Mouse (Mus musculus) hindbrain, embryonic 13.5 days (tissue): ENCODE measurements around the gene Bex2. TPM values are rescaled to one million over a fixed set of nuclear protein-coding genes. Genes with fewer than 3 reads are reported as not detected.
A peak's percentile ranks its signal among the peaks of the same experiment; 100 is the strongest.
"Not testable (repeated sequence)": the region's sequence is repeated elsewhere in the genome, so short reads cannot be mapped to it uniquely, and the experiment has no call there.

Experiments used
- ATAC-seq: fragments of 200-750 bp; cut with Nextera tagmentation; 2 replicates; pipeline ENCODE4 v1.8.0; 2017; ENCODE audit warnings: moderate TSS enrichment; ENCODE audit not compliant: low FRiP score
- H3K27ac ChIP-seq: fragments of 300-500 bp; sonication (generic); 2 replicates; pipeline ENCODE4 v1.5.1; 2015; ENCODE audit warnings: inconsistent platforms, mild to moderate bottlenecking, moderate library complexity
- H3K27me3 ChIP-seq: fragments of 300-500 bp; sonication (generic); 2 replicates; pipeline ENCODE4 v1.6.1; 2015; ENCODE audit warnings: mild to moderate bottlenecking, inconsistent platforms
- H3K36me3 ChIP-seq: fragments of 300-500 bp; sonication (generic); 2 replicates; pipeline ENCODE4 v1.6.1; 2015; ENCODE audit warnings: mild to moderate bottlenecking, inconsistent platforms
- H3K4me1 ChIP-seq: fragments of 300-500 bp; sonication (generic); replicated peaks from 2 replicates; pipeline ENCODE4 v1.6.1; 2015; ENCODE audit warnings: inconsistent platforms
- H3K4me2 ChIP-seq: fragments of 300-500 bp; sonication (generic); 2 replicates; pipeline ENCODE4 v1.6.1; 2015; ENCODE audit warnings: inconsistent platforms, mild to moderate bottlenecking, moderate library complexity
- H3K4me3 ChIP-seq: fragments of 300-500 bp; sonication (generic); 2 replicates; pipeline ENCODE4 v1.5.1; 2015; ENCODE audit warnings: mild to moderate bottlenecking, inconsistent platforms
- H3K9ac ChIP-seq: fragments of 300-500 bp; sonication (generic); 2 replicates; pipeline ENCODE4 v1.6.1; 2015; ENCODE audit warnings: mild to moderate bottlenecking, inconsistent platforms
- H3K9me3 ChIP-seq: fragments of 300-500 bp; sonication (generic); 2 replicates; pipeline ENCODE4 v1.6.1; 2016; ENCODE audit warnings: inconsistent platforms
- WGBS: fragments of 180-500 bp; shearing (Covaris S2); methylation state at CpG from one replicate; pipeline ENCODE4 v1.1.7; 2015; 5-methylcytosine and 5-hydroxymethylcytosine counted together
- polyA plus RNA-seq: library from polyadenylated mRNA; unstranded; fragments of >200 nt; fragmentation: Nextera tagmentation; extraction: Ambion mirVana; gene quantifications from 2 replicates; pipeline ENCODE4 v1.2.1, GENCODE M21; 2015

Bex2 gene
- polyA plus RNA-seq, result 612 and 622 TPM in 2 replicates

DNA sequence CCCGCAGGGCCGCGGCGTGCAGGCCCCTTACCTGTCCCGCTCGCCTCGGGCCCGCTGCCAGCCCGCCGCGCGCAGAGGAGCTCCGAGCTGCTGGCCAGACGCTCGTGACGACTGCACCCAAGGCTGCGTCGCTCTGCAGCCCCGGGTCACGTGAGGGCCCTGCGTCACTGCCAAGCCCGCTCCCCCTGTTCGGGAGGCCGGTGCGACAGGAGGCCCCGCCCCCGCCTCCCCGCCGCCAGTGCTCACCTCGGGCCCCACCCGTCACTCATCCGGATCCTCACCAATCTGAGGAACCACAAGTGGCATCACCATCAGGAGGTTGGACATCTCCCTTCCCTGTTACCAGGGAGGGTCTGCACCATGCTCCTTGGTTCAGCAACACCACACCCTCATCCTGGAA is at the start of gene Bex2:
Bex2 (minus strand) TSS at position 217 of the 400 bp plus-strand sequence.
- peak within 1 kb of the TSS; percentile 47 for H3K4me3 ChIP-seq
- peak within 1 kb of the TSS; percentile 89 for H3K27ac ChIP-seq
- 40% methylated on average over 1 of the region's 32 CpGs for WGBS
- H3K9ac ChIP-seq, result peak within 1 kb of the TSS; percentile 73
- not testable (repeated sequence) for H3K36me3 ChIP-seq, H3K27me3 ChIP-seq, H3K4me1 ChIP-seq, H3K9me3 ChIP-seq
- peak within 1 kb of the TSS; percentile 53 for H3K4me2 ChIP-seq
- ATAC-seq, result peak; percentile 98

DNA sequence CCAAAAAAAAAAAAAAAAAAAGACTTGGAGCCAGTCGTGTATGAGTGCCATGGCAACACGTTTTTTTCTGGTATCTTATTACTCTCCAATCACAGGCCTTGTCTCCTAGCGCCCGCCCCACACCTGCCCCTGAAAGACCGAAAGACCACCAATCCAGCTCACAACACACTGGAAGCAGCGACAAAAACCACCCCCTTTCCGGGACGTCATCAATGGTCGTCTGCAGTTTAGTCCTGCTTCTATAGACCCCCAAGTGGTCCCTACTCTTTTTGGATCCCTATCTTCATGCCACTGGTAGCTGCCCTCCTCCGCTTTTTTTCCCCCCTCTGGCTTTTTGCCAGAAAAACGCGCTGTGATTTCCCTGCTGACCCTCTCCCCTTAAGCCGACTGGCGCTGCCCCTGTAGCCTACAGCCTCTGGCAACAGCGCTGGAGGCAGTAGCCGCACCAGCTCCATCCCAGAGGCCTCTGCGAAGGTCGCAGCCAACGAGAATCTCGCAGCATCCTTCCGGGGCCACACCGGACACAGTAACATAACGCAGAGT is 47.5 kb upstream of the Bex2 start:
- Histone ChIP-seq H3K9me3 (no peaks in the 10 kb centered on the region), H3K4me2 (peak overlapping the region; percentile 51), H3K4me1 (no peaks in the 10 kb centered on the region), H3K27me3 (peaks cover 26% of the 10 kb centered on the region), H3K27ac (peak overlapping the region; percentile 91), H3K36me3 (no peaks in the 10 kb centered on the region), H3K9ac (peak overlapping the region; percentile 62; the same call in 1 of the 2 replicates), H3K4me3 (peak overlapping the region; percentile 45)
- WGBS, result 21% methylated on average over 23 of the region's 23 CpGs
- ATAC-seq, result peak; percentile 99

DNA sequence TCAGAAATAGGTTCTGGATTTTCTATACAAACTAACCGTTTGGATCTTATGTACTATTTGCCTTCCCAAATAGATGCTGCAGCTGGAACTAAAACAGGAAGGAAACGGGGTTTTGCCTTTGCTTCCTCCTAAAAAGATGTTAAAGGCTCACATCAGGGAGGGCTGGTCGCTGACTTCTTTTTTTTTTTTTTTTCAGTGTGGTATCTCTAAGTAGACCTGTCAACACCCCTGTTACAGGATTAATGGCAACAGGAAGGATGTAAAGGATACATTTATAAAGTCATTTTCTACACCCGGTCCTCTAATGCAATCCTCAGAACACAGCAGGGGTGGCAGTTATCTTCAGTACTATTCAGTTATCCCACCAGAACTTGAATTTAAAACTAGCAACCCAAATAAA is 47.0 kb upstream of the Bex2 start:
- H3K27ac ChIP-seq, result no peak overlapping the region
- no peak for ATAC-seq
- 50% methylated on average over 4 of the region's 4 CpGs for WGBS

DNA sequence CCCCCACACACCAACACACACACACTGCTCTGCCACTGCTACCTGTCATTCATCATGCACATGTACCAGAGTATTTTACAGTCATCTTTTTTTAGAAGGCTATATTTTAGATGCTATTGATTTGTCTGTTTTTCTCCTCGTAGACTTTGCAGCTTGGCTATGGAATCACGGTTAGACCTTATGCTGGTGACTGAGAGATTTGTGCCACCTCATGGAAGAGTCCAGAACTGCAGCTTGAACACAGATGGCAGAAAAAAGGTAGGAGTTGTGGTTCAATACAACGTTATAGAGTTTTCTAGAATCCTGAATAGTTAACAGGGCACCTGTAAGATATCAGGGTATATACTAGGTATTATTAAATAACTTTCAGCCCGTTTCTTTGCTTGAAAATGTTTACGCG is 39.9 kb upstream of the Bex2 start:
- no peak overlapping the region for H3K4me3 ChIP-seq
- H3K4me1 ChIP-seq, result no peaks in the 10 kb centered on the region
- 39% methylated on average over 6 of the region's 6 CpGs for WGBS
- no peak overlapping the region for H3K9ac ChIP-seq
- ATAC-seq, result no peak
- no peaks in the 10 kb centered on the region for H3K36me3 ChIP-seq
- no peak overlapping the region for H3K4me2 ChIP-seq
- no peak overlapping the region for H3K27ac ChIP-seq
- peaks cover 21% of the 10 kb centered on the region for H3K27me3 ChIP-seq
- H3K9me3 ChIP-seq, result no peaks in the 10 kb centered on the region

More for the DNA sequence above, 47.0 kb upstream of the Bex2 start:
- Histone ChIP-seq H3K36me3 (no peaks in the 10 kb centered on the region), H3K9ac (no peak overlapping the region), H3K27me3 (peaks cover 26% of the 10 kb centered on the region), H3K4me2 (peak overlapping the region; percentile 51), H3K4me3 (peak overlapping the region; percentile 45), H3K9me3 (no peaks in the 10 kb centered on the region), H3K4me1 (no peaks in the 10 kb centered on the region)

DNA sequence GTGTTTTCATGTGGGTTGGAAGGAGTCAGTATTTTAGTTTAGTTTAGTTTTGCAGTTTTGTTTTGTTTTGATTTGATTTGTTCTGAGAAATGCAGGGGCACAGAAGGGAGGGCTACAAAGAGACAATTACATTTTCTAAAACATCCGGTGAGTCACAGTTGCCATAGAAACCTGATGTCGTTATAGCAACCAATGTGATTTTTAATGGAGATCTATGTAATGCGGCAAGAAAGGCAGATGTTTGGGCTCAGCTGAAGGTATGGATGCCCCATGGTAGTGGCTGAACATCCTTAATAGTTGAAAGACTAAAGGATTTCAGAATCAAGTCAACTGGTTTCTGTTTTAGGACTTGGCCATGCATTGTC is 36.7 kb upstream of the Bex2 start:
- peak; percentile 28; the same call in 1 of the 2 replicates for ATAC-seq
- no peak overlapping the region for H3K27ac ChIP-seq
- H3K4me3 ChIP-seq, result no peak overlapping the region
- H3K27me3 ChIP-seq, result peaks cover 8% of the 10 kb centered on the region; the same call in 1 of the 2 replicates
- 51% methylated on average over 3 of the region's 3 CpGs for WGBS
- no peak overlapping the region for H3K4me2 ChIP-seq
- no peaks in the 10 kb centered on the region for H3K4me1 ChIP-seq
- no peaks in the 10 kb centered on the region for H3K9me3 ChIP-seq
- no peaks in the 10 kb centered on the region for H3K36me3 ChIP-seq
- H3K9ac ChIP-seq, result no peak overlapping the region

DNA sequence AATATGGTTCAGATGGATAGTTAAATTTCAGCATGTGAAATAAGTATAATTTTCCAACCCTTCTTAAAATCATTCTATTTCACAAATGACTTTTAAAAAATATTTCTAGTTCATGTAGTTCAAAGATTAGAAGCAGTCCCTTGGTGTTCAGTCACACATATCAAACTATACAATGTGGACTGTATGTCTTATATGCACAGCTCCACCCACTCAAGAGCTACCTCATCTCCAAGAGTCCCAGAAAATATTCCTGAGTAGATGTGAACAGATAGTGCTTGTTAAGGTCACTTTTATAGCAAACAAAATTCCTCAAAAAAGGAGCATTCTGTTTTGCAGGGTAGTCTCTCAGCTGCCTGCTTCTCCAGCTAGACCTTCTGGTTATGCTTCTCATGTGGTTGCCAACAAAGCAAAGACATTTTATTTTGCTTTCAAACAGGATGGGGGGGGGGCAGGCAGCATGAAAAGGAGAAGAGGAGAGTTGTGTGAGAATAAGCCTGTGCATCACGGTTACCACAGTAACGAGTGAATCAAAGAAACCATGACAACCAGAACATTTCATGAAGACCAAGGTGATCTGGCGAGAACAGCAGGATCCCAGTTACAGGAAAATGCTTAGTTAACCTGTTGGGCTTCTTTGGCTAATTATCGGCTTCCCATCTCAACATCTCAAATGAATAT is 36.1 kb upstream of the Bex2 start:
- 56% methylated on average over 4 of the region's 4 CpGs for WGBS
- Histone ChIP-seq H3K4me3 (no peak overlapping the region), H3K36me3 (no peaks in the 10 kb centered on the region), H3K9ac (no peak overlapping the region), H3K9me3 (no peaks in the 10 kb centered on the region), H3K27ac (no peak overlapping the region), H3K4me1 (no peaks in the 10 kb centered on the region), H3K4me2 (no peak overlapping the region), H3K27me3 (peaks cover 4% of the 10 kb centered on the region; the same call in 1 of the 2 replicates)
- ATAC-seq, result 0 out of 2 replicates have a peak, but pooled peaks have one; percentile 72

DNA sequence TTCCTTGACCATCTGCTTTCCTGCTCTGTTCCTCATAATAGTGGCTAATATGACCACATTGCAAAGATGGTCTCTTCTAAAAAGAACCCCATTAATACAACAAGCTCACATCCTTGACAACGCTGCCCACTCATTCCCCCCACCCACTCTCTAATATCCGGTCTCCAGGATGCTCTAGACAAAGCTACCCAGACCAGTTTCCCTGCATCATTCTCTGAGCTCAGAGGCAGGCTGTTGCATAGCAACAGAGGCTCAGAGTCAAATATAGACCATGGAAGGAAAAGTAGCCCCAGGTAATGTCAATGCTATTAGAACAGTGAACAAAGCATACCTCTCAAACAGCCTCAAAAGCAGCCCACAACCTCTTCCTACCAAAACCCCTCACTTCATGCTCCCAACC is 26.4 kb upstream of the Bex2 start:
- Histone ChIP-seq H3K9me3 (no peaks in the 10 kb centered on the region), H3K9ac (no peak overlapping the region), H3K4me3 (no peak overlapping the region), H3K36me3 (no peaks in the 10 kb centered on the region), H3K27me3 (0 out of 2 replicates have a peak, but pooled peaks cover 2% of the 10 kb centered on the region), H3K4me1 (no peaks in the 10 kb centered on the region), H3K4me2 (no peak overlapping the region), H3K27ac (0 out of 2 replicates have a peak overlapping the region, but pooled peaks have one; percentile 40)
- WGBS, result 40% methylated on average over 2 of the region's 2 CpGs
- no peak for ATAC-seq

DNA sequence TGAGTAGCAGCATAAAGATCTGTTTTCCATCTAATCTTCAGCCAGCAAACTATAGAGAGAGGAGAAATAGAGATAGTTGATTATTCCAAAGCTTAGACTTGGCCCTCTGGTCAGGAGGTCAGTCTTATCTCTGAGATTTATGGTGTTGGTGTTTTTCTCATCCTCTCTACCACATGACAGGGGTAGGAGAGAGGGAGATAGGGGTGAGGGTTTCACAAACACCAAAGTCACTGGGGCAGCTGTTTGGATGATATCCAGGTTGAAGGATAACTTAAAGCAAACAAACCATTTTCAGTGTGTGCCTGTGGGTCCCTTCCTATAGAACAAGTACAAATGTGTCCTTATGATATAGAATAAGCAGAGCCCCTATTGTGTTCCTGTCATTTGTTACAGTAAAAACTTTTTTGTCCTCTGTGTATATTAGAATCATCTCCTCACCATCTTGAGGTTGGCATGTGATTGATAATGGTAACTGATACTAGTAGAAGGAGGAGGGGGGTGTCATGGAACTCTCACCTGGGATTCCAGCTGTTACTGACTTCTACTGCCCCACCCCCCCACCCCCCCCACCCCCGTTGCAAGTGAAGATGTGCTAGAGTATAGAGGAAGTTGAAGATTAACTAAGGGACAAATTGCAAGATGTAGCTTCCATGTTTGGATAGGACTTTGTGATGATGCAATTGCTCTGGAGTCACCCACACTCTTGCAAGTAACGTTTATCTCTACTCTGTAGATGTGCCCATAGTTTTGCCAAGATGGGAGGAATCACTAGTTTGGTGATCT is 24.7 kb upstream of the Bex2 start:
- H3K27ac ChIP-seq, result no peak overlapping the region
- H3K9me3 ChIP-seq, result no peaks in the 10 kb centered on the region
- H3K36me3 ChIP-seq, result no peaks in the 10 kb centered on the region
- H3K4me2 ChIP-seq, result no peak overlapping the region
- H3K27me3 ChIP-seq, result 0 out of 2 replicates have a peak, but pooled peaks cover 2% of the 10 kb centered on the region
- H3K4me1 ChIP-seq, result no peaks in the 10 kb centered on the region
- 37% methylated on average over 2 of the region's 2 CpGs for WGBS
- H3K4me3 ChIP-seq, result no peak overlapping the region
- no peak overlapping the region for H3K9ac ChIP-seq
- no peak for ATAC-seq

DNA sequence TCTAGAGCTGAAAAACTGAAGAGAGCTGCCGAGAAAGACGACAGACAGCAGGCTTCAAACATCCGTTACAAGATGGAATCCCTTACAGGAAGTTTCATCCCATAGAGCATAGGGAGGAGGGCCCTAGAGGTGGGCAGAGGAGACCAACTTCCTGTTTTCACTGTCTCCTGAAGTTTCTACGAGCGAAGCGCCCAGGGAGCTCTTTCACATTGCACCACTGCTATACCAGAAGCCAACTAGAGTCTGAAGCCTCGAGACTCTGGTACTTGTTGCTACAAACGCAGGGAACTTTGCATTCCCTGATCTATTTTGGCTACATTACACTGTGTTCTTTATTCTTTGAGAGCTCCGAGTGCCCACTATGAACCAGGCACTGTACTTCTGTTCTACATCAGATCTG is 17.1 kb upstream of the Bex2 start, which contains the start of gene Nxf3:
Nxf3 (minus strand) TSS at position 101 of the 400 bp plus-strand sequence.
- no peak within 1 kb of the TSS for H3K4me3 ChIP-seq
- no peaks in the 10 kb centered on the region for H3K4me1 ChIP-seq
- 87% methylated on average over 9 of the region's 9 CpGs for WGBS

DNA sequence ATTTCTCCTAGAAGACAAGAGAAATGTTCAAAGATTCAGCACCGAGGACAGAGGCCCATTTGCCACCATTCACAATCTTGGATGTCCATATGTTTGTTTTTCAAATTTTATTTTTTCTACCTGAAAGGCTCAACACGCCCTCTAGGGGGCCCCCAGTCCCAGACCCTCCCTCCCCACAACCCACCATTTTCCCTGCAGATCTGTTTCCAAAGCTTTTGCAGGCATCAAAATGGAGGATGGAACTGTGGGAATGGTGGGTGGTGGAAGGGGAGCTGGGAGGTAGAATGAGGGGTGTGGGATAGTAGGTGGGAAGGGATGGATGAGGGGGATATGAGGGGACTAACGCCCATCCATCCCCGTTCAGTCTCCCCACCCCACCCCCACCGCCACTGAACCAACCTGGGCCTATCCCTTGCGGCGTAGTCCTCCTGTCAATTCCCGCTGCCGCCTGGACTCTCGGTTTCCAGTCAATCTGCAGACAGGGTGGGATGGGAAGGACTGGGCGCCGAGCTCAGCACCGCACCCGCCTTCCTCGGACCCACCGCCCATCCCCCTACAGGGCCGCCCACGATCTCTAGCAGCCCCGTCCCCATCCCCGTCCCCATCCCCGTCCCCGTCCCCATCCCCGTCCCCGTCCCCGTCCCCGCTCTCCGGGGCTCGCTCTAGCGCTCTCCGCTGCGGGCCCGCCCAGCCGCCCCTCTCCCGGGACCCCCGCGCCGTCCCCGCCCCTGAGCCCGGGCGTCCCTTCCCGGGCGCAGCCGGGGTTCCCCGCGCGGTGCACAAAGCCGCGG is 640 bp downstream of the Bex2 start:
- 13% methylated on average over 9 of the region's 48 CpGs for WGBS

More for the DNA sequence above, 17.1 kb upstream of the Bex2 start, which contains the start of gene Nxf3:
- no peak within 1 kb of the TSS for H3K4me2 ChIP-seq
- H3K27ac ChIP-seq, result no peak within 1 kb of the TSS
- no peaks in the 10 kb centered on the region for H3K9me3 ChIP-seq
- no peak for ATAC-seq
- no peak within 1 kb of the TSS for H3K9ac ChIP-seq
- H3K27me3 ChIP-seq, result no peaks in the 10 kb centered on the region
- no peaks in the 10 kb centered on the region for H3K36me3 ChIP-seq

DNA sequence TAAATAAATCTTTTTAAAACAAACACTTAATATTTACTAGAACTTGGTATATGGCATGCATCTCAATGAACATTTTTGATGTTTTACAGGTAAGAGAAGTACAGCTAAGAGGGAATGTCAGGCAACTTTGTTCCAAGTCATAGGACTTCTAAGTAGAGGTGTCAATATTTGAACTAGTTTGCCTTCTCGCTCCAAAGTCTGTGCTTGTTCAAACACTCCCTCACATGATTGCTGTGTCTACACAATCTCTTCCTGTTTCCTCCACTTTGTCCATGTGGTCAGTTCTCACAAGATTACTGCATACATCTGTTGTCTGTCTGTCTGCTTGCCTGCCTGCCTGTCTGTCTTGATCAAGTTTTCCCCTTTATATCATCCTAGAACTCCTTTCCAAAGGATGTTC is 7.3 kb downstream of the Bex2 start:
- H3K4me2 ChIP-seq, result no peak overlapping the region
- ATAC-seq, result no peak
- 86% methylated on average over 1 of the region's 1 CpGs for WGBS
- no peak overlapping the region for H3K4me3 ChIP-seq
- H3K9ac ChIP-seq, result no peak overlapping the region
- H3K36me3 ChIP-seq, result no peaks in the 10 kb centered on the region
- no peaks in the 10 kb centered on the region for H3K9me3 ChIP-seq
- no peak overlapping the region for H3K27ac ChIP-seq
- H3K27me3 ChIP-seq, result 0 out of 2 replicates have a peak, but pooled peaks cover 2% of the 10 kb centered on the region
- H3K4me1 ChIP-seq, result no peaks in the 10 kb centered on the region

More for the DNA sequence above, 640 bp downstream of the Bex2 start:
- Histone ChIP-seq H3K27ac (peak overlapping the region; percentile 89), H3K9ac (peak overlapping the region; percentile 73), H3K4me2 (peak overlapping the region; percentile 53), H3K4me3 (peak overlapping the region; percentile 47)
- not testable (repeated sequence) for H3K36me3 ChIP-seq, H3K4me1 ChIP-seq, H3K27me3 ChIP-seq, H3K9me3 ChIP-seq
- peak; percentile 82 for ATAC-seq

DNA sequence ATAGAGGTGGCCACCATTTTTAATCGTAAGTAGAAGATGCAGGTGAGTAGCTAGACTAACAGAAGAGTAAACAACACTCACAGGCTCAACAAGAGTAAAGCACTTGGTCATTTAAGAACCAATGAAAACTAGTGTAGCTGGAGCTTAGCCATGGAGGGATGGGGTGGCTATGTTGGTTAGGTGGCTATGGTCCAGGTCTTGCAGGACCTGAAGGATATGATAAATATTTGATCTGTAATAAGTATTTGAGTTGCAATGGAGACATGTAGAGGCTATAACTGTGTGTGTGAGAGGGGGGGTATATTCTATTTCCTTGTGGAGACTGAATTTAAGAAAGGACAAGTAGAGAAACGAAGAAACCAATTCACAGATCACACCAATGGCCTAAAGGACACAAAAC is 16.8 kb downstream of the Bex2 start:
- 86% methylated on average over 2 of the region's 2 CpGs for WGBS
- no peak overlapping the region for H3K27ac ChIP-seq
- no peak overlapping the region for H3K4me2 ChIP-seq
- H3K27me3 ChIP-seq, result no peaks in the 10 kb centered on the region
- ATAC-seq, result no peak
- no peaks in the 10 kb centered on the region for H3K4me1 ChIP-seq
- H3K9ac ChIP-seq, result no peak overlapping the region
- no peaks in the 10 kb centered on the region for H3K9me3 ChIP-seq
- no peak overlapping the region for H3K4me3 ChIP-seq
- H3K36me3 ChIP-seq, result no peaks in the 10 kb centered on the region
